Mouse (Mus musculus): ENCODE results near the gene Olfr1234. TPM values are rescaled to one million over a fixed set of nuclear protein-coding genes. Genes with fewer than 3 reads are reported as not detected.

The Olfr1234 gene
- polyA plus RNA-seq (2012; ENCODE audit: insufficient read depth, insufficient read length, missing spikeins), result not detected in 2 replicates

DNA sequence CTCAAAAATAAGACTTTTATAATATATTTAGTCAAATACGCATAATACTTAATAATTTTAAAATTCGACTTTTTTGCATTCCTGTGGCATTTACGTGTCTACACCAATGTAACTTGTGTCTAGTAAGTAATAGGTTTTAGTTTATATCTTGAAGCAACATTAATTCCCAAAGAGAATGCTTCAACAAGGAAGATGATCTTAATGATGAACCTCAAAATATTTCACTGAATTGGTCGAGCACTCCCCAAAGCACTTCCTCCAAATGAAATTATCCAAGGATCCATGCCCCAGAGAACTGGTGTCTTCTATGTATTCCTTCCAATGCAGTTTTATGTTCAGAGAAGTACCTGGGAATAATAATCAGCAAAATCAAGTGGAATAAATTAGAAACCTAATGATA is at the start of gene Olfr1234:
TSS of gene Olfr1234 (minus strand) at position 101 of the 400 bp plus-strand sequence.
- Histone ChIP-seq H3K27ac (replicated peaks; ENCODE audit: low read depth, low read length) (no peak within 1 kb of the TSS), H3K4me1 (ENCODE audit: control insufficient read depth, insufficient read depth, insufficient read length, low read length) (no peaks in the 10 kb centered on the region), H3K4me3 (ENCODE audit: insufficient read depth, low read depth, low read length) (no peak within 1 kb of the TSS)

GRCm38 (mm10) chr2:89409576-89409975 is 44.9 kb upstream of the Olfr1234 start, which contains the start of gene Olfr1238:
Olfr1238 (minus strand) TSS chr2:89409676.
- Histone ChIP-seq H3K4me1 (ENCODE audit: control insufficient read depth, insufficient read depth, insufficient read length, low read length) (no peaks in the 10 kb centered on the region), H3K4me3 (ENCODE audit: insufficient read depth, low read depth, low read length) (no peak within 1 kb of the TSS), H3K27ac (replicated peaks; ENCODE audit: low read depth, low read length) (no peak within 1 kb of the TSS)

GRCm38 (mm10) chr2:89400882-89401281 is 36.2 kb upstream of the Olfr1234 start:
- no peak overlapping the region for H3K4me3 ChIP-seq (ENCODE audit: insufficient read depth, low read depth, low read length)
- H3K4me1 ChIP-seq (ENCODE audit: control insufficient read depth, insufficient read depth, insufficient read length, low read length), result no peaks in the 10 kb centered on the region
- H3K27ac ChIP-seq (replicated peaks; ENCODE audit: low read depth, low read length), result no peak overlapping the region

DNA sequence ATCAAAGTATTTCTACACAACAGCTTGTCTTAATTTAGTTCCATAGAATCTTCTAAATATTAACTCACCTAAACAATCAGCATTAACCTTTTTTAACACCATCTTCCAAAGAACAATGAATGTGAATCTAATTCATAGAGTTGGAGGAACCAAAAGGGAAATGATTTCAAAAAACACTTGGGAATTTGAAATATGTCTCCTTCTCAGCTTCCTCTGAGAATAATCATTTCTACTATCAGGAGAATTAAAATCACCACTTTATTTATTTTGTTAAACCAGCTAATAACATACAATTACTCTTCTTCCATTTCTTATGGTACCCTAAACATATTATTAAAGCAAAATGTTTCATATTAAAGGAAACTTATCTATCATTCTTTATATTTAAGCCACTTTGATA is 22.4 kb downstream of the Olfr1234 start, which contains the start of gene Olfr1233:
TSS of gene Olfr1233 (minus strand) at position 101 of the 400 bp plus-strand sequence.
- H3K4me3 ChIP-seq (ENCODE audit: insufficient read depth, low read depth, low read length), result no peak within 1 kb of the TSS
- H3K27ac ChIP-seq (replicated peaks; ENCODE audit: low read depth, low read length), result no peak within 1 kb of the TSS
- H3K4me1 ChIP-seq (ENCODE audit: control insufficient read depth, insufficient read depth, insufficient read length, low read length), result no peaks in the 10 kb centered on the region

- Histone ChIP-seq H3K27ac (replicated peaks; ENCODE audit: low read depth, low read length) (no peak within 1 kb of the TSS), H3K4me1 (ENCODE audit: control insufficient read depth, insufficient read depth, insufficient read length, low read length) (no peaks in the 10 kb centered on the region), H3K4me3 (ENCODE audit: insufficient read depth, low read depth, low read length) (no peak within 1 kb of the TSS)
Measured at GRCm38 (mm10) chr2:89329575-89329974, 35.1 kb downstream of the Olfr1234 start, which contains the start of gene Olfr1232. Olfr1232 (minus strand) TSS chr2:89329675.

Other genes starting within 250 kb of the Olfr1234 start
- gene Olfr1221, start 247.6 kb downstream of the Olfr1234 start, polyA plus RNA-seq (2012; ENCODE audit: insufficient read depth, insufficient read length, missing spikeins), result not detected in 2 replicates
- gene Olfr1222, start 231.8 kb downstream of the Olfr1234 start, polyA plus RNA-seq (2012; ENCODE audit: insufficient read depth, insufficient read length, missing spikeins), result not detected in 2 replicates
- not detected in 2 replicates for gene Olfr1223, start 213.3 kb downstream of the Olfr1234 start, polyA plus RNA-seq (2012; ENCODE audit: insufficient read depth, insufficient read length, missing spikeins)
- gene Olfr1224-ps1, start 200.8 kb downstream of the Olfr1234 start, polyA plus RNA-seq (2012; ENCODE audit: insufficient read depth, insufficient read length, missing spikeins), result not detected in 2 replicates
- not detected in 2 replicates for gene Olfr1225, start 190.2 kb downstream of the Olfr1234 start, polyA plus RNA-seq (2012; ENCODE audit: insufficient read depth, insufficient read length, missing spikeins)
- not detected in 2 replicates for gene Olfr1226, start 164.8 kb downstream of the Olfr1234 start, polyA plus RNA-seq (2012; ENCODE audit: insufficient read depth, insufficient read length, missing spikeins)
- gene Olfr1228, start 110.8 kb downstream of the Olfr1234 start, polyA plus RNA-seq (2012; ENCODE audit: insufficient read depth, insufficient read length, missing spikeins), result not detected in 2 replicates
- not detected in 2 replicates for gene Olfr1229, start 76.9 kb downstream of the Olfr1234 start, polyA plus RNA-seq (2012; ENCODE audit: insufficient read depth, insufficient read length, missing spikeins)
- gene Olfr1230, start 67.6 kb downstream of the Olfr1234 start, polyA plus RNA-seq (2012; ENCODE audit: insufficient read depth, insufficient read length, missing spikeins), result not detected in 2 replicates
- not detected in 2 replicates for gene Olfr1231, start 57.8 kb downstream of the Olfr1234 start, polyA plus RNA-seq (2012; ENCODE audit: insufficient read depth, insufficient read length, missing spikeins)
- not detected in 2 replicates for gene Olfr1232, start 35.2 kb downstream of the Olfr1234 start, polyA plus RNA-seq (2012; ENCODE audit: insufficient read depth, insufficient read length, missing spikeins)
- not detected in 2 replicates for gene Olfr1233, start 22.5 kb downstream of the Olfr1234 start, polyA plus RNA-seq (2012; ENCODE audit: insufficient read depth, insufficient read length, missing spikeins)
- not detected in 2 replicates for gene Olfr1238, start 44.8 kb upstream of the Olfr1234 start, polyA plus RNA-seq (2012; ENCODE audit: insufficient read depth, insufficient read length, missing spikeins)
- not detected in 2 replicates for gene Olfr1239, start 55.5 kb upstream of the Olfr1234 start, polyA plus RNA-seq (2012; ENCODE audit: insufficient read depth, insufficient read length, missing spikeins)
- gene Olfr1240, start 78.1 kb upstream of the Olfr1234 start, polyA plus RNA-seq (2012; ENCODE audit: insufficient read depth, insufficient read length, missing spikeins), result not detected in 2 replicates
- gene Olfr1241, start 122.3 kb upstream of the Olfr1234 start, polyA plus RNA-seq (2012; ENCODE audit: insufficient read depth, insufficient read length, missing spikeins), result not detected in 2 replicates
- gene Olfr1242, start 133.5 kb upstream of the Olfr1234 start, polyA plus RNA-seq (2012; ENCODE audit: insufficient read depth, insufficient read length, missing spikeins), result not detected in 2 replicates
- gene Olfr1243, start 166.6 kb upstream of the Olfr1234 start, polyA plus RNA-seq (2012; ENCODE audit: insufficient read depth, insufficient read length, missing spikeins), result not detected in 2 replicates
- gene Olfr1245, start 213.6 kb upstream of the Olfr1234 start, polyA plus RNA-seq (2012; ENCODE audit: insufficient read depth, insufficient read length, missing spikeins), result not detected in 2 replicates
- not detected in 2 replicates for gene Olfr1246, start 228.3 kb upstream of the Olfr1234 start, polyA plus RNA-seq (2012; ENCODE audit: insufficient read depth, insufficient read length, missing spikeins)
- gene Olfr1247, start 249.3 kb upstream of the Olfr1234 start, polyA plus RNA-seq (2012; ENCODE audit: insufficient read depth, insufficient read length, missing spikeins), result not detected in 2 replicates